Mouse (Mus musculus) C2C12 (cell line): ENCODE data around the gene Slc4a11. TPM values are rescaled to one million over a fixed set of nuclear protein-coding genes. Genes with fewer than 3 reads are reported as not detected.
"Not testable (repeated sequence)": the region's sequence is repeated elsewhere in the genome, so short reads cannot be mapped to it uniquely, and the experiment has no call there.

Source experiments
- H3K27me3 ChIP-seq: one replicate; pipeline ENCODE4 v1.6.1; 2011; ENCODE audit not compliant: control insufficient read depth, insufficient read depth, insufficient read length
- H3K36me3 ChIP-seq: one replicate; pipeline ENCODE4 v1.6.1; 2011; ENCODE audit not compliant: control insufficient read depth, insufficient read depth
- H3K4me3 ChIP-seq: one replicate; pipeline ENCODE4 v1.5.1; 2011; ENCODE audit warnings: mild to moderate bottlenecking, control low read depth; ENCODE audit not compliant: poor library complexity, insufficient read depth, severe bottlenecking
- H3K79me2 ChIP-seq: one replicate; pipeline ENCODE4 v1.6.1; 2011; ENCODE audit not compliant: control insufficient read depth, insufficient read depth
- H3K79me3 ChIP-seq: one replicate; pipeline ENCODE4 v1.6.1; 2011; ENCODE audit warnings: low read depth, control low read depth
- H3ac ChIP-seq: one replicate; pipeline ENCODE3; 2011; ENCODE audit warnings: low read depth; ENCODE audit not compliant: control insufficient read depth, insufficient read length
- CEBPB ChIP-seq: IDR thresholded peaks from one replicate; pipeline ENCODE4 v1.6.1; 2011; ENCODE audit warnings: low read depth, mild to moderate bottlenecking, control low read depth, moderate library complexity
- CTCF ChIP-seq: IDR thresholded peaks from one replicate; pipeline ENCODE4 v1.5.1; 2011; ENCODE audit not compliant: control insufficient read depth, insufficient read depth, insufficient read length
- FOSL1 ChIP-seq: IDR thresholded peaks from one replicate; pipeline ENCODE4 v1.8.0; 2011; ENCODE audit warnings: mild to moderate bottlenecking, low read length; ENCODE audit not compliant: poor library complexity, insufficient read depth, severe bottlenecking
- MAX ChIP-seq: IDR thresholded peaks from one replicate; pipeline ENCODE4 v1.6.1; 2011; ENCODE audit warnings: mild to moderate bottlenecking, control low read depth
- MYOD1 ChIP-seq: IDR thresholded peaks from one replicate; pipeline ENCODE4 v1.6.1; 2011; ENCODE audit warnings: low read depth; ENCODE audit not compliant: control insufficient read depth, insufficient read length
- MYOG ChIP-seq: IDR thresholded peaks from one replicate; pipeline ENCODE4 v1.6.1; 2011; ENCODE audit not compliant: control insufficient read depth, insufficient read length; ENCODE audit errors: extremely low read depth
- USF1 ChIP-seq: IDR thresholded peaks from one replicate; pipeline ENCODE4 v1.6.1; 2011; ENCODE audit warnings: low read depth, mild to moderate bottlenecking, control low read depth, moderate library complexity
- polyA plus RNA-seq: library from polyadenylated mRNA; unstranded; fragments of >200 nt; fragmentation: generic; extraction: Trizol; gene quantifications from one replicate; pipeline ENCODE4 v1.2.1, GENCODE M21; 2012; ENCODE audit warnings: missing spikeins

The Slc4a11 gene
- polyA plus RNA-seq, 1 experiment, result 1.9 TPM

DNA sequence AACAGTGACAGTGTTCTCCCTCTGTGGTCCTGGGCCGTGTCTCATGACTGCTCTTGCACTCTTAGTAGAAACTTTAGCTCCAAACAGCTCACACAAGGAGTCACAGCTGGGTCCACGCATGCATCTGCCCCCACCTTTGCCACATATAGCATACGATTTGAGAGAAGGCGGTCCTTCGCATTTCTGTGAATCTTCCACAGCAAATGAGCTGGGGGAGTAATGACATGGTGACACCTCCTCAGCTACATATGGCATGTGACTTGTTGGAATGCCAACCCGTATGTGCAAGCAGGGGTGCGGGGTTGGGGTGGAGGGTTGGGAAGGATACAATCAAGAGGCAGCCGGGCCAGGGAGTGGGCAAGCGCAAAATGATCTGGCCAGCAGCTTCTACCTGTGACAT lies 40.8 kb downstream of the Slc4a11 start:
- Histone ChIP-seq H3K36me3 (peaks cover 79% of the 10 kb centered on the region), H3K79me3 (no peaks in the 10 kb centered on the region), H3ac (no peak overlapping the region), H3K79me2 (no peaks in the 10 kb centered on the region), H3K27me3 (no peaks in the 10 kb centered on the region), H3K4me3 (no peak overlapping the region)
- TF ChIP-seq USF1 (no peak), MYOD1 (no peak), MYOG (no peak)

DNA sequence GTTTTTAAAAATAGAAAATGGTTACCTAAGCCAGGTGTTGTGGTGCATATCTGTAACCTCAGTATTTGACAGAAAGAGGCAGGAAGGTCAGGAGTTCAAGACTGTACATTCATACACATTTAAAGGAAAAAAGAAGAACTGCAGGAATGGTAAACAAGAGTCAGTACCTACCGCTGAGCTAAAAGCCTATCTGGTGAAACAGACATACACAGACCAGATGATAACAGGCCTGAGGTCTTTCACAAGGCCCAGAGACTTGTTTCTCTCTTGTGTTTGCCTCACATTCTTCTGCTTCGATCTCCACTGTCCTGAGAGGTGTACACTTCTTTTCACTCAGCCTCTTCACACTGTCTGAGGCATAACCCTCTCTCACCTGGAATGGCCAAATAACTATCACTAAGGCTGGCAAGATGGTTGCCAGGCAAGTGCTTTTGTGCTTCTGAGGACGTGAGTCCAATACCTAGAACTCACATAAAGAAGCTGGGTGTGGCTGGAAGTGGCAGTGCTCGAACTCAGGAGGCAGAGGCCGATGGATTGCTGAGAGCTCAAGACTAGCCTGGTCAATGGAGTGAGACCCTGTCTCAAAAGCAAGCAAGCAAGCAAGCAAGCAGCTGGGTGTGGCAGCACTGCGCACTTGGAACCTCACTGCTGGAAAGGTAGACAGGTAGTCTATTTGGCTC lies 41.5 kb downstream of the Slc4a11 start:
- H3K27me3 ChIP-seq, result no peaks in the 10 kb centered on the region
- H3K4me3 ChIP-seq, result no peak overlapping the region
- TF ChIP-seq USF1 (no peak), FOSL1 (no peak), CEBPB (no peak), CTCF (no peak), MYOD1 (no peak), MYOG (no peak)
- peaks cover 72% of the 10 kb centered on the region for H3K36me3 ChIP-seq
- no peaks in the 10 kb centered on the region for H3K79me3 ChIP-seq
- H3ac ChIP-seq, result no peak overlapping the region
- H3K79me2 ChIP-seq, result no peaks in the 10 kb centered on the region

GRCm38 (mm10) chr2:130653760-130654159 lies 43.6 kb downstream of the Slc4a11 start:
- TF ChIP-seq MYOD1 (no peak), FOSL1 (no peak), MYOG (no peak), MAX (no peak), USF1 (no peak), CEBPB (no peak), CTCF (no peak)
- H3ac ChIP-seq, result no peak overlapping the region
- no peaks in the 10 kb centered on the region for H3K27me3 ChIP-seq
- no peaks in the 10 kb centered on the region for H3K79me2 ChIP-seq
- H3K4me3 ChIP-seq, result no peak overlapping the region
- peaks cover 58% of the 10 kb centered on the region for H3K36me3 ChIP-seq
- H3K79me3 ChIP-seq, result no peaks in the 10 kb centered on the region

GRCm38 (mm10) chr2:130653303-130653702 lies 44.0 kb downstream of the Slc4a11 start:
- H3ac ChIP-seq, result no peak overlapping the region
- no peaks in the 10 kb centered on the region for H3K79me3 ChIP-seq
- H3K36me3 ChIP-seq, result peaks cover 53% of the 10 kb centered on the region
- H3K4me3 ChIP-seq, result no peak overlapping the region
- TF ChIP-seq MAX, result no peak
- no peak for TF ChIP-seq CTCF
- no peak for TF ChIP-seq CEBPB
- TF ChIP-seq USF1, result no peak
- no peak for TF ChIP-seq FOSL1
- no peak for TF ChIP-seq MYOD1
- no peak for TF ChIP-seq MYOG
- H3K27me3 ChIP-seq, result no peaks in the 10 kb centered on the region
- no peaks in the 10 kb centered on the region for H3K79me2 ChIP-seq

- not testable (repeated sequence) for H3K79me3 ChIP-seq, H3K27me3 ChIP-seq, H3K79me2 ChIP-seq, H3ac ChIP-seq, H3K4me3 ChIP-seq
- H3K36me3 ChIP-seq, result peaks cover 14% of the 10 kb centered on the region
Observed at GRCm38 (mm10) chr2:130649028-130649427, 48.3 kb downstream of the Slc4a11 start.

- no peaks in the 10 kb centered on the region for H3K36me3 ChIP-seq
- H3K79me3 ChIP-seq, result no peaks in the 10 kb centered on the region
- H3ac ChIP-seq, result no peak overlapping the region
- TF ChIP-seq MAX (no peak), FOSL1 (no peak), MYOG (no peak), CTCF (no peak), CEBPB (no peak), USF1 (no peak), MYOD1 (no peak)
- no peak overlapping the region for H3K4me3 ChIP-seq
- H3K79me2 ChIP-seq, result no peaks in the 10 kb centered on the region
- H3K27me3 ChIP-seq, result no peaks in the 10 kb centered on the region
Observed at GRCm38 (mm10) chr2:130645198-130645597, 52.1 kb downstream of the Slc4a11 start.
